Mouse (Mus musculus) embryonic facial prominence, embryonic 14.5 days (tissue): ENCODE data around the gene Eml1. TPM values are rescaled to one million over a fixed set of nuclear protein-coding genes. Genes with fewer than 3 reads are reported as not detected.

Experiments used
- ATAC-seq: fragments of 200-750 bp; cut with Nextera tagmentation; 2 replicates; pipeline ENCODE4 v1.8.0; 2017; ENCODE audit warnings: low read depth, moderate number of reproducible peaks, moderate TSS enrichment
- DNase-seq: peaks from one replicate; pipeline ENCODE4 v3.0.0-alpha.2; 2015; ENCODE audit warnings: low spot score
- H3K27ac ChIP-seq: fragments of 300-500 bp; sonication (generic); replicated peaks from 2 replicates; pipeline ENCODE4 v1.5.1; 2014; ENCODE audit warnings: low read depth, mild to moderate bottlenecking, low read length, moderate library complexity
- H3K27me3 ChIP-seq: fragments of 300-500 bp; sonication (generic); replicated peaks from 2 replicates; pipeline ENCODE4 v1.6.1; 2014; ENCODE audit warnings: low read length; ENCODE audit not compliant: control insufficient read depth, insufficient read depth
- H3K36me3 ChIP-seq: fragments of 300-500 bp; sonication (generic); 2 replicates; pipeline ENCODE4 v1.6.1; 2014; ENCODE audit warnings: low read length, mixed read lengths; ENCODE audit not compliant: control insufficient read depth, insufficient read depth
- H3K4me1 ChIP-seq: fragments of 300-500 bp; sonication (generic); 2 replicates; pipeline ENCODE4 v1.6.1; 2014; ENCODE audit warnings: antibody characterized with exemption, low read length; ENCODE audit not compliant: control insufficient read depth, insufficient read depth
- H3K4me2 ChIP-seq: fragments of 300-500 bp; sonication (generic); 2 replicates; pipeline ENCODE4 v1.6.1; 2014; ENCODE audit warnings: low read depth, mild to moderate bottlenecking, low read length, moderate library complexity, mixed read lengths
- H3K4me3 ChIP-seq: fragments of 300-500 bp; sonication (generic); 2 replicates; pipeline ENCODE4 v1.5.1; 2014; ENCODE audit warnings: low read depth, mild to moderate bottlenecking, low read length
- H3K9ac ChIP-seq: fragments of 300-500 bp; sonication (generic); 2 replicates; pipeline ENCODE4 v1.6.1; 2014; ENCODE audit warnings: low read depth, mild to moderate bottlenecking, low read length, moderate library complexity, mixed read lengths
- H3K9me3 ChIP-seq: fragments of 300-500 bp; sonication (generic); 2 replicates; pipeline ENCODE4 v1.6.1; 2016; ENCODE audit warnings: low read length; ENCODE audit not compliant: control insufficient read depth
- WGBS: fragments of 180-500 bp; shearing (Covaris S2); extraction: QIAGEN DNeasy Blood & Tissue Kit; methylation state at CpG from one replicate; pipeline ENCODE4 v1.1.7; 2014; 5-methylcytosine and 5-hydroxymethylcytosine counted together
- polyA plus RNA-seq: library from polyadenylated mRNA; unstranded; fragments of >200 nt; fragmentation: Nextera tagmentation; extraction: Ambion mirVana; gene quantifications from 2 replicates; pipeline ENCODE4 v1.2.1, GENCODE M21; 2014

Eml1 gene
- polyA plus RNA-seq, 1 experiment from 2014 or later, result 62.8 TPM

DNA sequence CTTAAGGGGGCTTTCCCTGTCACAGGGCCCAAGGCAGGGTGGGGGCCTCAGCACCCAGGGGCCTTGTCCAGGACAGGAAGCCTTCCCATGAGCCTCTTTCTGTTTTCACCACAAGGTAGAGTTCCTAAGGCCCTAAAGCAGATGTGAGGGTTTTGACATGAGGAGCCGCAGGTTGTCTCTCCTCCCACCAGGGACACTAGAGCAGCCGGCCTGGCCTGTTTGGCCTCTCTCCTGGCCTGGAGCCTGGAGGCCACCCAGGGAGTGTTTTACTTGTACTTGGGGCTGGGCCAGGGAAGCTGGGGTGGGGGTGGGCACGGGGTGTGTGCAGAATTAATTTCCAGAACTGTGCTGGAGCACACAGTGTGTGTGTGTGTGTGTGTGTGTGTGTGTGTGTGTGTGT is 5.4 kb upstream of the Eml1 start:
- no peak overlapping the region for H3K27ac ChIP-seq
- no peaks in the 10 kb centered on the region for H3K9me3 ChIP-seq
- H3K4me3 ChIP-seq, result no peak overlapping the region
- 25% methylated on average over 3 of the region's 3 CpGs for WGBS
- H3K9ac ChIP-seq, result no peak overlapping the region
- peak; percentile 48 for ATAC-seq
- H3K27me3 ChIP-seq, result no peaks in the 10 kb centered on the region
- H3K36me3 ChIP-seq, result no peaks in the 10 kb centered on the region
- H3K4me2 ChIP-seq, result no peak overlapping the region
- peak; percentile 81 for DNase-seq
- H3K4me1 ChIP-seq, result no peaks in the 10 kb centered on the region

GRCm38 (mm10) chr12:108365868-108366267 is 4.9 kb upstream of the Eml1 start:
- Histone ChIP-seq H3K9me3 (no peaks in the 10 kb centered on the region), H3K9ac (no peak overlapping the region), H3K4me3 (no peak overlapping the region), H3K36me3 (no peaks in the 10 kb centered on the region), H3K27ac (no peak overlapping the region), H3K4me2 (no peak overlapping the region), H3K4me1 (no peaks in the 10 kb centered on the region; the same call in 1 of the 2 replicates), H3K27me3 (no peaks in the 10 kb centered on the region)
- 69% methylated on average over 7 of the region's 7 CpGs for WGBS
- ATAC-seq (no peak), DNase-seq (no peak)

DNA sequence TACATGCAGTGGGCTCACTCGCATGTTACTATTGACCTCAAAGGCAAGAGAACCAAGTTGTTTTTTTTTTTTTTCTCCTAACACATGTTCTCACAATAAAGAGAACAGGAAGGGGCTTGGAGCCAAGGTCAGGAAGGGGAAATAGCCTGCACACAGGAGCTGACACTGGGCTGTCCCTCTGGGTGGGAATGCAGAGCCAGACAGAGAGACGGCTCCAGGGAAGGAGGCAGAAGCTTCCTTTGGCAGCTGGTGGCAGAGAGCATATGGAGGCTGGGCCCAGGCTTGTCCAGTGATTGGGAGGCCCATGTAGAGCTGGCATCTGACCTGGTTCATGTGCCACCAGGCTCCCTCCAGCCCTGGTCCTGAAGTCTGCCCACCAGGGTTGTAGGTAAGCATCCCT is 2.8 kb upstream of the Eml1 start:
- no peaks in the 10 kb centered on the region; the same call in 1 of the 2 replicates for H3K4me1 ChIP-seq
- WGBS, result 70% methylated on average over 2 of the region's 2 CpGs
- no peaks in the 10 kb centered on the region for H3K27me3 ChIP-seq
- H3K36me3 ChIP-seq, result no peaks in the 10 kb centered on the region
- no peak overlapping the region for H3K9ac ChIP-seq
- no peaks in the 10 kb centered on the region for H3K9me3 ChIP-seq
- DNase-seq (no peak), ATAC-seq (no peak)
- H3K4me3 ChIP-seq, result no peak overlapping the region
- no peak overlapping the region for H3K4me2 ChIP-seq
- no peak overlapping the region for H3K27ac ChIP-seq

- WGBS, result 59% methylated on average over 5 of the region's 5 CpGs
- no peak overlapping the region for H3K9ac ChIP-seq
- no peak overlapping the region for H3K4me2 ChIP-seq
- DNase-seq, result no peak
- H3K36me3 ChIP-seq, result no peaks in the 10 kb centered on the region
- no peaks in the 10 kb centered on the region for H3K9me3 ChIP-seq
- no peak overlapping the region for H3K27ac ChIP-seq
- no peak for ATAC-seq
- H3K4me3 ChIP-seq, result no peak overlapping the region
- no peaks in the 10 kb centered on the region; the same call in 1 of the 2 replicates for H3K4me1 ChIP-seq
- H3K27me3 ChIP-seq, result no peaks in the 10 kb centered on the region
Observed at GRCm38 (mm10) chr12:108368921-108369320, 1.8 kb upstream of the Eml1 start.

DNA sequence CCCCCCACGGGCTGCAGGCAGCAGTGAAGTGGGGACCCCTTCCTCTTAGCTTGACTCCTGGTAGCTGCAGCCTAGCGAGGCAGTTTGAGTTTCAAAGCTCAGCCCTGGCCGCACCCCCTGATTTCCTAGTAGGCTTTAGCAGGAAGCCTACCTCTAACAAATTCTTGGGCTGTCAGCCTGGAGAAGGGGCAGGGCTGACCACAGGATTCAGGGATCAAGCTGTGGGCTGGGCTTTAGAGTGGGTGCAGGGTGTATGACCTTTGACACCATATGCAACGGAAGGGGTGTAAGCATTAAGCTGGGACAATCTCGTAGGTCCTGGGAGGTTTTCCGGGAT is 640 bp downstream of the Eml1 start:
- Histone ChIP-seq H3K27ac (no peak overlapping the region), H3K4me3 (no peak overlapping the region), H3K9ac (no peak overlapping the region), H3K9me3 (no peaks in the 10 kb centered on the region), H3K27me3 (no peaks in the 10 kb centered on the region), H3K4me1 (no peaks in the 10 kb centered on the region; the same call in 1 of the 2 replicates), H3K4me2 (no peak overlapping the region), H3K36me3 (no peaks in the 10 kb centered on the region)
- 71% methylated on average over 6 of the region's 6 CpGs for WGBS
- DNase-seq (no peak), ATAC-seq (peak; percentile 5; the same call in 1 of the 2 replicates)

- Histone ChIP-seq H3K27me3 (no peaks in the 10 kb centered on the region), H3K4me1 (no peaks in the 10 kb centered on the region; the same call in 1 of the 2 replicates), H3K9ac (no peak overlapping the region), H3K36me3 (no peaks in the 10 kb centered on the region), H3K9me3 (no peaks in the 10 kb centered on the region), H3K27ac (no peak overlapping the region), H3K4me2 (no peak overlapping the region), H3K4me3 (no peak overlapping the region)
- DNase-seq (no peak), ATAC-seq (no peak)
- 82% methylated on average over 17 of the region's 17 CpGs for WGBS
Observed at GRCm38 (mm10) chr12:108372241-108372640, 1.5 kb downstream of the Eml1 start.

GRCm38 (mm10) chr12:108373611-108374010 is 2.9 kb downstream of the Eml1 start:
- WGBS, result 68% methylated on average over 9 of the region's 9 CpGs
- no peaks in the 10 kb centered on the region for H3K36me3 ChIP-seq
- ATAC-seq (no peak), DNase-seq (no peak)
- H3K4me3 ChIP-seq, result no peak overlapping the region
- no peaks in the 10 kb centered on the region; the same call in 1 of the 2 replicates for H3K4me1 ChIP-seq
- H3K4me2 ChIP-seq, result no peak overlapping the region
- no peaks in the 10 kb centered on the region for H3K9me3 ChIP-seq
- H3K9ac ChIP-seq, result no peak overlapping the region
- H3K27ac ChIP-seq, result no peak overlapping the region
- no peaks in the 10 kb centered on the region for H3K27me3 ChIP-seq

- no peak overlapping the region for H3K4me3 ChIP-seq
- no peak for ATAC-seq
- H3K4me1 ChIP-seq, result no peaks in the 10 kb centered on the region; the same call in 1 of the 2 replicates
- no peak overlapping the region for H3K27ac ChIP-seq
- H3K36me3 ChIP-seq, result no peaks in the 10 kb centered on the region
- H3K4me2 ChIP-seq, result no peak overlapping the region
- no peak for DNase-seq
- H3K9me3 ChIP-seq, result no peaks in the 10 kb centered on the region
- WGBS, result 71% methylated on average over 8 of the region's 8 CpGs
- H3K9ac ChIP-seq, result no peak overlapping the region
- H3K27me3 ChIP-seq, result no peaks in the 10 kb centered on the region
Observed at GRCm38 (mm10) chr12:108374689-108375088, 3.9 kb downstream of the Eml1 start.

DNA sequence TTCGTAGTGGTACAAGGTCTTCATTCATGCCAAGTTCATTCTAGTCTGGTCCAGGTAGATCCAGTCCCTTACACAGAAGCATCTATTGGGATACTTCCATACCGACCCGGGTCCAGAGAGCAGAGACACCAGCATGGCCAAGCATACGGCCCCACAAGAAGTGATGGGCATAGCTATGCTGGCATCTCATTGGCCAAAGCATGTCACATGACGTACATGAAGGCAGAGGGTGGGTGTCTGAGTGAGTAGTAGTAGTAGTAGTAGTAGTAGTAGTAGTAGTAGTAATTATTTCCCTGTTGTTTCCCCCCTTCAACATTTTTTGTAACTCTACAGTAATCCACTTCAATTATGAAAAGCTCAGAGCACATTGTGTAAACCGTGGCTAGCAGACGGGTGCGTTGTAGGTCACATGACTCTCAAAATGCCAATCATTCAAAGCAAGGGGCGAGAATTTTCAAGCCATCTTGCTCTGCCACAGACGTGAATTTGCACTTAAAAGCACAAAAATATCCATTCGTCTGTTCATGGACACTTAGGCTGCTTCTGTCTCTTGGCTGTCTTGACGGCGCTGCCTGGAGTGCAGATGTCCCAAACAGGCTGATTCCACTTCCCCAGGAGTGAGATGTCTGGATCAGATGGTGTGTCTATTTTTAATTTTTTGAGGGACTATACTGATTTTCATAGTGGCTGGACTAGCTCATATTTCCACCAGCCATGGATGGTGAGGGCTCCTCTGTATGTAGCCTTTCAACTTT is 7.8 kb downstream of the Eml1 start:
- no peaks in the 10 kb centered on the region for H3K9me3 ChIP-seq
- no peaks in the 10 kb centered on the region for H3K4me1 ChIP-seq
- H3K27me3 ChIP-seq, result no peaks in the 10 kb centered on the region
- H3K4me3 ChIP-seq, result no peak overlapping the region
- no peaks in the 10 kb centered on the region for H3K36me3 ChIP-seq
- 78% methylated on average over 13 of the region's 13 CpGs for WGBS
- no peak overlapping the region for H3K4me2 ChIP-seq
- DNase-seq (no peak), ATAC-seq (no peak)
- no peak overlapping the region for H3K27ac ChIP-seq
- no peak overlapping the region for H3K9ac ChIP-seq
